Mouse (Mus musculus): ENCODE measurements around the gene Tmem212. TPM values are rescaled to one million over a fixed set of nuclear protein-coding genes. Genes with fewer than 3 reads are reported as not detected.

Gene Tmem212
- total RNA-seq, 1 experiment from 2014 or later = not detected

- no peak for ATAC-seq (replicated peaks; ENCODE audit: insufficient number of reproducible peaks, low FRiP score, low TSS enrichment, poor library complexity, severe bottlenecking)
Measured at GRCm38 (mm10) chr3:27904659-27905330, 8.6 kb upstream of the Tmem212 start.

DNA sequence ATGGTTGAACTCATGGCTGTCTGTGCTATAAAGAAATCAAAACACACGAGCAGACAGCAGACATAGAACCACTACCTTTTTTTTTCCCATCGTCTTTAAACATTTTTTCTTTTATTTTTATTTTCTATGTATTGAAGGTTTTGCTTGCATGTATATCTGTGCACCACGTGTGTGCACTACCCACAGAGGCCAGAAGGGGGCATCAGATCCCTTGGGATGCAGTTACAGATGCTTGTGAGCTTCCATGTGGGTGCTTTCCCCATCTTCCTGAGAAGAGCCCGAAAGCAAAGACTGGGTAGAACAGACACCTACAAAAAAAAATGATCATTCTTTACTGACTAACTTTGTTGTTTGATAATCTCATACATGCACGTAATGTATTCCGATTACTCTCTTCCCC is 5.7 kb upstream of the Tmem212 start:
- no peak for ATAC-seq (replicated peaks; ENCODE audit: insufficient number of reproducible peaks, low FRiP score, low TSS enrichment, poor library complexity, severe bottlenecking)

DNA sequence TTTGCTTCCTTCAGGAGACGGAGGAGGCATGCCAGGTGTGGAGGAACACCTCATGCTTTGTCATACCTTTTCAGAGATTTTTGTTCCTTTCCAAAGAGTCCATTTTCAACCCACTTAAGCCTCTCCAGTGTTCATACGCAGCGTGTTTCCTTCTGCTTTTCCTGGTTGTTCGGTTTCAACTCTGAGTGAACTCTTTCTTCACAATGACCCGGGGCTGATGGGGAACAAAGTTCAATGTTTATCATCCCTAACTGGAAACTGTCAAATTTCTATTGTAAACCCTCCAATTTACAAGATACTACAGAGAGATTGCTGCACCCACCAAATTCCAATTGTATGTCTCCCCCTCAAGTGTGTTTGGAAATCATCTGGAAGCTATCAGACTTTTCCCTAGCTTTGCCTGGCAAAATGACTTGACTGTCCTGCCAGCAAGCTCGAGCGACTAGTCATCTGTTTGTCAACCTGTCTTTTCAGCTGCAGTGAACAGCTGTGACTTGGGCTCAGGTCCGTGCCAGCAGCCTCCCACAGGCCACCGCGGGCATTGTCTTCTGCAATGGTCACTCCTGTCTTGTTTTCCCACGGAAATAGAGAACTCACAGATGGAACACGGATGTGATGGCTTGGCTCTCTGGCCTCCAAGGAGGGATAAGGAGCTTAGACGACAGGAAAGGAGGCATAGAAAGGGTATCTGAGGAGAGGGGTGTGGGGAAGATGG is 3.0 kb upstream of the Tmem212 start:
- ATAC-seq (replicated peaks; ENCODE audit: insufficient number of reproducible peaks, low FRiP score, low TSS enrichment, poor library complexity, severe bottlenecking) = no peak

DNA sequence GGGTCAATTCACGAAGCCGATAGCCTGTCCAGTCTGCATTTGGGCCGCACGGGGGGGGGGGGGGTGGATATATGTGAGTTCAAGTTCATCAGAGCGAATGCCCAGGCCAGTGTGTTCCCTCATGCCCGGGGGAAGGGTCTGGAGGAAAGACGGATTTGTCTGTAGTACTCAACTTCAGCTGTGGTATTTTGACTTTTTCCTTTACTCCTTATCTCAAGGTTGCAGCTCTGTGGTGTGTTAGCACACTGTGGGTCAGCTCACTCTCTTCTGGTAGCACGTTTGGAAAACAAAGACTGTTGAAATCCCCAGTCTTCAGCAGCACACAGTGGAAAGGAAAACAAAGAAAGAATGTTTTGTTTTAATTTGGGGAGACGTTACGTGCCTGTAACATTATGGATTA is 2.0 kb upstream of the Tmem212 start:
- ATAC-seq (replicated peaks; ENCODE audit: insufficient number of reproducible peaks, low FRiP score, low TSS enrichment, poor library complexity, severe bottlenecking) = no peak

GRCm38 (mm10) chr3:27886578-27886977 is 9.6 kb downstream of the Tmem212 start:
- ATAC-seq (replicated peaks; ENCODE audit: insufficient number of reproducible peaks, low FRiP score, low TSS enrichment, poor library complexity, severe bottlenecking) = no peak

DNA sequence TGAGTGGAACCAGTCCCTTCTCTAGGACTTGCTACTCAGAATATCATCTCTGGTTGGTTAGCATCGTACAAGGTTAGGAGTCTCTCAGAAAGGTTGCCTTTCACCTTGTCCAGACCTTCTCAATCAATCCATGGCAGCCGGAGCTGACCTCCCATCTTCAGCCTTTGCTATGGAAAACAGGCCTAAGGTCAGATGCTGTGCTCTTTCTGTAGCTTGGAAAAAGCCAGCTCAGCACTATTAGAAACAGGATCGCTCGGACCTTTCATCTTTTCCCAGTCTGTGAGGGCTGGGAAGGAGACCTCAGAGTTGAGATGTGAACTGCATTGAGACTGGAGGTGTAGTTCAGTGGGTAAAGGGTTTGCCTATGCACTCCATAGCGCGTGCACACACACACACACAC is 10.6 kb downstream of the Tmem212 start:
- no peak for ATAC-seq (replicated peaks; ENCODE audit: insufficient number of reproducible peaks, low FRiP score, low TSS enrichment, poor library complexity, severe bottlenecking)

DNA sequence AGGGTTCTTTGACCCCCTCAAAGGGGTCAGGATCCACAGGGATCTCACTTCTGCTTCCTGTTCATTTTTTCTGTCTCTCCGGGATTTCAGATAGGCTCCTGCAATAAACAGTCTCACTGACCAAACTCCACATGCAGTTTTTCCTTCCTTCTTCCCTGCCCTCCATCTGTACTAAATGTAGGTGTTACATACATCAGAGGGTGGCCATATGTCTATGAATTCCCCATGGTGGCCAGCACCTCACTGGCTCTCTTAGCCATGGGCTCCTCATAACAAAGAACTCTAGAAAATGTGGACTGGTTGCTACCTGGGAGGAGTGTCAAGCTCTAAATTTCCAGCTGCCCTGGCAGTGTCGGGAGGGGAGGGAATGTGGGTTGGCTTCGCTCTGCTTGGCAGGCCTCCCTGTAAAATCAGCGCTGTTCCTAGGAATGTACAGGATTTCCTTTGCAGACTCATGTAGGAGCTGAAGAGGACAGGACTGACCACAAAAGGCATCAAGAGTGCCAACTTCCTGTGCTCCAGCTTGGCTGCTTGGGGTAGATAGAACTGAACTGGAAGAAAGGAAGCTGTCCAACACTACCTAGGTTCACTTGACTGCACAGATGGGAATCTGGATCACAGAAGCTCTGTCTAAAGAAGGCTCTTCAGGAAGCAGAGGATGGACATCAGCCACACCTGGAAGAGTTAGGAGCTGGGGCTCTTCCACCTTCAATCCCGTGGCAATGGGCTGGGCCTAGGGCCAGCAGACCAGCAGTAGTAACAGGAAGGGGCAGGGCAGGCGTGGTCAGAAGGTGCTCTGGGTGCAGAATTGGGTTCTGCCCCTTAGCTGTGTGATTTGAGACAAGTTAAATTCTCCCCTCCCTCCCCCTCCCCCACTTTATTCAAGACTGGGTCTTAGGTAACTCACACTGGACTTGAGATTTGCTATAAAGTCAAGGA is 14.0 kb downstream of the Tmem212 start:
- no peak for ATAC-seq (replicated peaks; ENCODE audit: insufficient number of reproducible peaks, low FRiP score, low TSS enrichment, poor library complexity, severe bottlenecking)

GRCm38 (mm10) chr3:27878854-27879610 is 17.1 kb downstream of the Tmem212 start:
- ATAC-seq (replicated peaks; ENCODE audit: insufficient number of reproducible peaks, low FRiP score, low TSS enrichment, poor library complexity, severe bottlenecking) = no peak

DNA sequence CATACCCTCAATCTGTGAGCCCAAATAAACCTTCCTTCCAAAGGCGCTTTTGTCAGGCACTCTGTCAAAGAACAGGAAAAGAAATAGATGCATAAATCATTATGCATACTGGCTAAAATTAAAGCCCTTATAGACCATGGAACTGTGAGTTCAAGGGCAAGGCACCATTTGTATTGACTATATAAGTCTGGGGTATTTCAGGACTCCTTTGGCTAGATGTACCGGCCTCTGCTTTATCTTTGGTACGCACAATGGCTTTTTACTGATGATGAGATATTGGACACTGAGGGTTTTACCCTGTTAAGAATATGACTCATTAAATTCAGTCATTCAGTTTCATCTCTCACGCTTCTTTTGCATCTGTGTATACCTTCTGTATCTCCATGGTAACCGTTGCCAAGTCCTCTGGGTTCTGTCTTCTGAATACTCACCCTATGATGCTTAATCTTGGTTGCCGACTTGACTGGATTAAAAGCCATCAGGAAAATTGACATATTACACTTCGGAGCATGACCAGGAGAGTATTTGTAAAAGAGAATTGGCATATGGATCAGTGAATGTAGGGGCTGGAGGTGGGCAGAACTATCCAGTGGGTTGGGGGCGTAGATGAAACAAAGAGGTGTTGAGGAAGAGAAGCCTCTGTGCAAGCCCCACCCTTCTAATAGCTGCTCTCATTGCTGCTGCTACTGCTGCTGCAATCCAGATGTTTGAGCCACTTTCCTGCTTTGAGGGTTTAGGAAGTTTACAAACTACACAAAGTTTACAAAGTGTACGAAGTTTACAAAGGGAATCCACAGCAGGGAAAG is 22.7 kb downstream of the Tmem212 start:
- no peak for ATAC-seq (replicated peaks; ENCODE audit: insufficient number of reproducible peaks, low FRiP score, low TSS enrichment, poor library complexity, severe bottlenecking)

- ATAC-seq (replicated peaks; ENCODE audit: insufficient number of reproducible peaks, low FRiP score, low TSS enrichment, poor library complexity, severe bottlenecking) = no peak
Measured at GRCm38 (mm10) chr3:27872429-27872828, 23.7 kb downstream of the Tmem212 start.

DNA sequence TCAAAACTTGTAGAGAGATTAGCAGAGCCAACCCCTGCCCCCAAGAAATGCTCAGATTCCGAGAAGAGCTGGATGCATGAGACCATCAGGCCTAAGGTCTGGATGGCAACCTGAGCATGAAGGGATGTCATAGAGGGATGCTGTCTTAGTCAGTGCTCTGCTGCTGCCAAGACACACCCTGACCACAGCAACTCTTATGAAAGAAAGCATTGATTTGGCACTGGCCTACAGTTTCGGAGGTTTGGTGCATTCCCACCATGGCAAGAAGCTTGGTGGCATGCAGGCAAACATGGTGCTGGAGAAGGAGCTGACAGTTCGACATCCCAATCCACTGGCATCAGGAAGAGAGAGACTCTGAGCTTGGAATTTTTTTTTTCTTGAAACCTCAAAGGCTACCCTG is 24.3 kb downstream of the Tmem212 start:
- no peak for ATAC-seq (replicated peaks; ENCODE audit: insufficient number of reproducible peaks, low FRiP score, low TSS enrichment, poor library complexity, severe bottlenecking)

GRCm38 (mm10) chr3:27871371-27871770 is 24.8 kb downstream of the Tmem212 start:
- ATAC-seq (replicated peaks; ENCODE audit: insufficient number of reproducible peaks, low FRiP score, low TSS enrichment, poor library complexity, severe bottlenecking) = no peak

- ATAC-seq (replicated peaks; ENCODE audit: insufficient number of reproducible peaks, low FRiP score, low TSS enrichment, poor library complexity, severe bottlenecking) = no peak
Measured at GRCm38 (mm10) chr3:27868681-27869080, 27.5 kb downstream of the Tmem212 start.

DNA sequence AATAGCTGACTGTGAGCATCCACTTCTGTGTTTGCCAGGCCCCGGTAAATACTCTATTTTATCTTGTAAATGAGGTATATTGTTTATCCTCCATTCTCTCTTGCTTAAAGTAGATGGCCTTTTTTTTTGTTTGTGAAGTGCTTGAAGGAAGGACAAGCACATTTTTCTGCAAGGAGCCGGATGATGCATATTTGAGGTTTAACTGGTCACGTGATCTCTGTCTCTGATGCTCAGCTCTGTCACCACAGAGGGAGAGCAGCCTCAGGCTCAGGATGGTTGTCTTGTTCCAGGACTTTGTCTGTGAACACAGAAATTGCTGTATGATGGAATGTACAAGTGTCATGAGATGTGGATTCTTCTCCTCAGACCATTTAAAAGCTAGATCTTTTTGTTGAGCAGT is 28.4 kb downstream of the Tmem212 start:
- no peak for ATAC-seq (replicated peaks; ENCODE audit: insufficient number of reproducible peaks, low FRiP score, low TSS enrichment, poor library complexity, severe bottlenecking)

- no peak; the same call in 1 of the 2 replicates for ATAC-seq (replicated peaks; ENCODE audit: insufficient number of reproducible peaks, low FRiP score, low TSS enrichment, poor library complexity, severe bottlenecking)
Measured at GRCm38 (mm10) chr3:27862821-27863740, 33.1 kb downstream of the Tmem212 start.

GRCm38 (mm10) chr3:27861601-27862000 is 34.6 kb downstream of the Tmem212 start:
- ATAC-seq (replicated peaks; ENCODE audit: insufficient number of reproducible peaks, low FRiP score, low TSS enrichment, poor library complexity, severe bottlenecking) = no peak

- no peak for ATAC-seq (replicated peaks; ENCODE audit: insufficient number of reproducible peaks, low FRiP score, low TSS enrichment, poor library complexity, severe bottlenecking)
Measured at GRCm38 (mm10) chr3:27861086-27861485, 35.1 kb downstream of the Tmem212 start.
